Mouse (Mus musculus) neural tube, embryonic 13.5 days (tissue): ENCODE measurements around the gene Tns3. TPM values are rescaled to one million over a fixed set of nuclear protein-coding genes. Genes with fewer than 3 reads are reported as not detected.

ENCODE experiments used
- ATAC-seq: fragments of 200-750 bp; cut with Nextera tagmentation; 2 replicates; pipeline ENCODE4 v1.8.0; 2017; ENCODE audit warnings: low read depth, mild to moderate bottlenecking, moderate TSS enrichment, moderate library complexity
- H3K27ac ChIP-seq: fragments of 300-500 bp; sonication (generic); replicated peaks from 2 replicates; pipeline ENCODE4 v1.5.1; 2015; ENCODE audit warnings: moderate library complexity, mild to moderate bottlenecking, inconsistent platforms
- H3K27me3 ChIP-seq: fragments of 300-500 bp; sonication (generic); 2 replicates; pipeline ENCODE4 v1.6.1; 2015; ENCODE audit warnings: mild to moderate bottlenecking, inconsistent platforms
- H3K36me3 ChIP-seq: fragments of 300-500 bp; sonication (generic); 2 replicates; pipeline ENCODE4 v1.6.1; 2015; ENCODE audit warnings: mild to moderate bottlenecking, inconsistent platforms
- H3K4me1 ChIP-seq: fragments of 300-500 bp; sonication (generic); replicated peaks from 2 replicates; pipeline ENCODE4 v1.6.1; 2015; ENCODE audit warnings: inconsistent platforms
- H3K4me2 ChIP-seq: fragments of 300-500 bp; sonication (generic); 2 replicates; pipeline ENCODE4 v1.6.1; 2015; ENCODE audit warnings: inconsistent platforms, mild to moderate bottlenecking, moderate library complexity
- H3K4me3 ChIP-seq: fragments of 300-500 bp; sonication (generic); 2 replicates; pipeline ENCODE4 v1.5.1; 2015; ENCODE audit warnings: mild to moderate bottlenecking, inconsistent platforms
- H3K9ac ChIP-seq: fragments of 300-500 bp; sonication (generic); 2 replicates; pipeline ENCODE4 v1.6.1; 2015; ENCODE audit warnings: moderate library complexity, mild to moderate bottlenecking, inconsistent platforms
- H3K9me3 ChIP-seq: fragments of 300-500 bp; sonication (generic); 2 replicates; pipeline ENCODE4 v1.6.1; 2016; ENCODE audit warnings: inconsistent platforms
- WGBS: fragments of 180-500 bp; shearing (Covaris S2); methylation state at CpG from one replicate; pipeline ENCODE4 v1.1.7; 2015; 5-methylcytosine and 5-hydroxymethylcytosine counted together
- polyA plus RNA-seq: library from polyadenylated mRNA; unstranded; fragments of >200 nt; fragmentation: Nextera tagmentation; extraction: Ambion mirVana; gene quantifications from 2 replicates; pipeline ENCODE4 v1.2.1, GENCODE M21; 2015

Gene Tns3
- polyA plus RNA-seq, 1 experiment from 2014 or later, result 7.9 TPM

DNA sequence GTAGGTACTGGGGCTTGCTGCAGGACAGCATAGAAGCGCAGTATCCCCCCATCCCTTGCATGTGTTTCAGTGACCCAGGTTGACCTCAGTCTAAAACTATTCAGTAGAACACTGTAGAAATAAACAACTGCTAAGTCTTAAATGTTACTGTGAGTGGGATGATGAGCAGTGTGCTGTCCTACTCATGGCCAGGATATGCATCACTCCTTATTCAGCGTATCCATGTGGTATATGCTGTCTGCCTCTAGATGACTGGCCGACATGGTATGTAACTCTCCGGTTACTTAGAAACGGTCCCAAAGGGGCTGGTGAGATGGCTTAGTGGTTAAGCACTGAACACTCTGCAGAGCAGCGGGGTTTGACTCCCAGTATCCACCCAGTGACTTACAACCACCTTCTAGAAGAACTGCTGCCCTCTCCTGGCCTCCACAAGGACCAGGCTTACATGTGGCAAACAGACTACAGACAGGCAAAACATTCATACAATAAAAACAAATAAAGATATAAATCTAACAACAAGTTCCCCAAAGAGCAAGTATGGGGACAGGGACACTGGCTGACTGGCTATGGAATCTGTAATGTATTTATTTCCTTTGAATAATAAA is 212.6 kb downstream of the Tns3 start:
- no peak overlapping the region for H3K27ac ChIP-seq
- H3K27me3 ChIP-seq, result no peaks in the 10 kb centered on the region
- no peak overlapping the region for H3K4me3 ChIP-seq
- WGBS, result 88% methylated on average over 6 of the region's 6 CpGs
- H3K9me3 ChIP-seq, result no peaks in the 10 kb centered on the region
- no peak for ATAC-seq
- peaks cover 11% of the 10 kb centered on the region; the same call in 1 of the 2 replicates for H3K36me3 ChIP-seq
- H3K4me1 ChIP-seq, result peaks cover 33% of the 10 kb centered on the region
- H3K9ac ChIP-seq, result no peak overlapping the region
- H3K4me2 ChIP-seq, result no peak overlapping the region

DNA sequence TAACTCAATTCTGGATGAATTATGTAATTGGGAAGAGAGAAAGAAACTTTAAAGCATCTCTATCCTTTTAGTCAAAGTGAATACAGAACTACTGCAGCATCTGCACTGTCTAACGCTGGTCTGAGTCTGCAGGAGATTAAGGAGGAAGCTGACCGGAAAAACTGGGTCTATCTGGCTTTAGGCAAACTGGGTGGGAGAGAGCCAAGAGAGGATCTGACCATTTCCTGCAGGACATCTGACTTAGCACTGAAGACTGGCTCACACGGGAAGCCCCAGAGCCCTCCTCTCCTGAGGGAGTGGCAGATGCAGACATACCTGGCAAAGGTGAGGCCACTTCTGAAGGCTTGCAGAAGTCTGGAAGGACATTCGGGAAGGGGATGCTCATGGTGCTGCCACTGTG is 213.8 kb downstream of the Tns3 start:
- H3K36me3 ChIP-seq, result peaks cover 11% of the 10 kb centered on the region; the same call in 1 of the 2 replicates
- H3K4me1 ChIP-seq, result peaks cover 33% of the 10 kb centered on the region
- WGBS, result 90% methylated on average over 4 of the region's 4 CpGs
- no peak overlapping the region for H3K27ac ChIP-seq
- no peak overlapping the region for H3K4me2 ChIP-seq
- no peaks in the 10 kb centered on the region for H3K27me3 ChIP-seq
- no peak overlapping the region for H3K4me3 ChIP-seq
- H3K9me3 ChIP-seq, result no peaks in the 10 kb centered on the region
- no peak for ATAC-seq
- H3K9ac ChIP-seq, result no peak overlapping the region

DNA sequence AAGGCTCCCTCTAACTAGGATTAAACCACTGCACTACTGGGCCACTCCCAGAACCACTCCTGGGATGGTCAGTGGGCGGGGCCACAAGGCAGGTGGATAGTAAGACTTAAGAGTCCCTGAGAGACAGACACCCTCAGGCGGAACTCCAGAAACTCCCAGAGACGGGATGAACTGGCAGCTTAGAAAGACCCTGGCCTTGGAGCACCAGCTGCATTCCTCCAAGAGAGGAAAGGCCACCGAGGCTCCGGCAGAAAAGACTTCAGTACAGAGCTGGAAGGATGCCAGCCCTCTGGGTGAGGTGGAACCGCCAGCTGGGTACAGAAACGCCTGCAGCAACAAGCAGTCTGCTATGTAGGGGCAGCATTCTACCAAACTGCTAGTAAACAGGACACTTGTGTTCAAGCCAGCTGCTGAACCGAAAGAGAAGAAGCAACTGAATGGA is 218.4 kb downstream of the Tns3 start:
- Histone ChIP-seq H3K4me1 (peaks cover 28% of the 10 kb centered on the region), H3K27ac (peak overlapping the region; percentile 57), H3K9ac (no peak overlapping the region), H3K4me2 (no peak overlapping the region), H3K9me3 (no peaks in the 10 kb centered on the region), H3K36me3 (peaks cover 9% of the 10 kb centered on the region; the same call in 1 of the 2 replicates), H3K27me3 (no peaks in the 10 kb centered on the region), H3K4me3 (no peak overlapping the region)
- WGBS, result 26% methylated on average over 8 of the region's 8 CpGs
- ATAC-seq, result peak; percentile 81

DNA sequence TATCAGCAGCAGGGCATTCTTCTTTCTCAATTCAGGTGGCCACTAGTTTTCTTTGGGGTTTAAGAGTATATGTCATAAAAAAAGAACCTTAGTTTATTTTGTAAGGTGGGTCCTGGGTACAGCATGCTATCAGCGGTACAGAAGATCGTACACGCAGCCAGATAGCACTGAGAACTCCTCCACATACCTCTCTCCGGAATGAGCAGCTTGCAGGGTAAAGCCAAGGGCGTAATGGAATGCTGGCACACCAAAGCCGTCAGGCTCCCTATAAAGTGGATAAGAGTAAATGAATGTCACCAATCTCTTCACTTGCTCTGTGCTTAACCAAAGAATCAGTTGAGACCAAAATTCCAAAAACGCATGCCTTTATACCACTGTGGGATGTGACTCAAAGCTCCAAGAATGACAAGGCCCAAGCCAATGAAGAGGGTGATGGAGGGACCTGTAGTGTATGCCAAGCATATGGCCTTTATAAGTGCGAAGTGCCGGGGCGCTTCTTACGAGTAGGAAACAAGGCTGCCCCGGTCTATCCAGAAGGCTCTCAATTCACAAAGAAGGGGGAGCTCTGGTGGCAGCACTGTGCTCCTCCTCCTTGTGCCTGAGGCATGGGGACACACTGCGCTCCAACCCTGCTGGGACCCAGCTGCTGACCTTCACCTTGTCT is 219.4 kb downstream of the Tns3 start:
- no peak overlapping the region for H3K4me2 ChIP-seq
- no peak overlapping the region for H3K4me3 ChIP-seq
- no peak for ATAC-seq
- no peaks in the 10 kb centered on the region for H3K9me3 ChIP-seq
- no peak overlapping the region for H3K27ac ChIP-seq
- H3K27me3 ChIP-seq, result no peaks in the 10 kb centered on the region
- WGBS, result 83% methylated on average over 13 of the region's 13 CpGs
- no peak overlapping the region for H3K9ac ChIP-seq
- H3K36me3 ChIP-seq, result no peaks in the 10 kb centered on the region
- peaks cover 28% of the 10 kb centered on the region for H3K4me1 ChIP-seq

DNA sequence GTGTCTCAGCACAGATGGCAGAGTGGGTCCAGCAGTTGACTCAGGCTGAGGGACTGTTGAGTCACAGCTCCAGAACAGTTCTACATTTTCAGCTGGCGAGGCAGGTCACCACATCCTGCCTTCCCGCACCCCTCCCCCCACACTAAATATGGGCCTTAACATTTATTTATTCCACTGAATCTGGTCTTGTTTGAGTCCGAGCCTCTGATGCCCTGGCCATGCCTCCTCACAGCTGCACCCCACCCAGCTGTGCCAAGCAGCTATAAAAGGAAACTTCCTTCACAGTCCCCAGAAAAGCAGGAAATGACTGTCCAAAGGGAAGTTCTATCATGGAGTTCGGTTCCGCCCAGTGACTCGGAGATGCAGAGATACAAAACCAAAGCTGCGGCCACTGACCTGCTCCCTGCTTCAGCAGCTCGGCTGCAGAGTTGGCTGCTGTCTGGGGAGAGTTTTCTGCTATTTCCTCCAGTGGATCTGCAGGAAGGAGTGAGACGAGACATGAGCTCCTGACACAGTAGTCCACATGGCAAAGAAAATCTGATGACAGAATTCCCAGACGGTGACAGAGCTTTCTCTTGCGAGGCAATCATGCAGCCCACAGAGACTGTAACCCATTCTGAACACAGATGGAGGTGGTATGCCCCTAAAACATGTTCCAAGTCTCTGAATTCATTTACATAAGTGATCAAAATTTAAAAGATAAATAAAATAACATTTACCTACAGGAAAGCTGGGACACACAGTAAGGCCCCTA is 220.6 kb downstream of the Tns3 start:
- 76% methylated on average over 11 of the region's 11 CpGs for WGBS
- H3K36me3 ChIP-seq, result no peaks in the 10 kb centered on the region
- H3K4me2 ChIP-seq, result no peak overlapping the region
- peaks cover 28% of the 10 kb centered on the region for H3K4me1 ChIP-seq
- no peaks in the 10 kb centered on the region for H3K27me3 ChIP-seq
- ATAC-seq, result no peak
- no peaks in the 10 kb centered on the region for H3K9me3 ChIP-seq
- H3K9ac ChIP-seq, result no peak overlapping the region
- H3K27ac ChIP-seq, result no peak overlapping the region
- no peak overlapping the region for H3K4me3 ChIP-seq

DNA sequence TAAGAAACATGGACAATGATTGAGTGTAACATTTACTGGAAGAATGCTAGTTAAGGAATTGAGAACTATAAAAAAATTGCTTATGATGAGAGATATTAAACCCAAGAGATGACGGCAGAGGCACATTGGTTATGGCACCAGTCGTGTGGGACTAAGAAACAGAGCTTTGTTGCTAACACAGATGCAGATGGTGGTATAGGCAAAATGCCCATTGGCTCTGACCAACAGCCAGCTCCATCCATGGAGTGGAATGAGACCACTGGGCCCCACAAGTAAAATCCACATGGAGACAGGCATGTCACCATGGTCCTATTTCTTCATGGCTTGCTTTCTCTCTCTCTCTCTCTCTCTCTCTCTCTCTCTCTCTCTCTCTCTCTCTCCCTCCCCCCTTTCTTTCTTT is 223.6 kb downstream of the Tns3 start:
- WGBS, result 88% methylated on average over 2 of the region's 2 CpGs
- Histone ChIP-seq H3K4me2 (no peak overlapping the region), H3K27me3 (no peaks in the 10 kb centered on the region), H3K4me1 (peaks cover 13% of the 10 kb centered on the region), H3K9me3 (no peaks in the 10 kb centered on the region), H3K36me3 (peaks cover 7% of the 10 kb centered on the region; the same call in 1 of the 2 replicates), H3K4me3 (no peak overlapping the region), H3K27ac (no peak overlapping the region), H3K9ac (no peak overlapping the region)
- ATAC-seq, result no peak

DNA sequence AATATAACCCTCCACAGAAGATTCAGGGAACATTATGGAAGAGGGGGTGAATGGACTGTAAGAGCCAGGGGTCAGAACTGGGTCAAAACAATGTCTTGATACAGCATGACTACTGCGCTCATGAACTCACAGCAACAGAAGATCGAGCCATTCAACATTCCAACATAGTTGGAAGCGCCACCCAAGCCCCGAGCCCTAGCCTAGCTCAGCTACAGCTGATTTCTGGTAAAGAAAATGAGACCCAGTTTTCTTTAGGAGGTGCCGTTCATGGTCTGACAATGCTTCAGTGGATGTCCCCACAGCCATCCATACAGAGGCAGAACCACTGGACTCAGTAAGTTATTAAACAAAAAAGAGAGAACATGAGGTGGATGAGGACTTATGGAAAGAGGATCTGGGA is 224.1 kb downstream of the Tns3 start:
- no peak overlapping the region for H3K27ac ChIP-seq
- H3K4me2 ChIP-seq, result no peak overlapping the region
- H3K36me3 ChIP-seq, result peaks cover 11% of the 10 kb centered on the region; the same call in 1 of the 2 replicates
- peaks cover 9% of the 10 kb centered on the region for H3K4me1 ChIP-seq
- no peaks in the 10 kb centered on the region for H3K27me3 ChIP-seq
- no peak overlapping the region for H3K9ac ChIP-seq
- ATAC-seq, result no peak
- H3K9me3 ChIP-seq, result no peaks in the 10 kb centered on the region
- H3K4me3 ChIP-seq, result no peak overlapping the region
- WGBS, result 97% methylated on average over 5 of the region's 5 CpGs

DNA sequence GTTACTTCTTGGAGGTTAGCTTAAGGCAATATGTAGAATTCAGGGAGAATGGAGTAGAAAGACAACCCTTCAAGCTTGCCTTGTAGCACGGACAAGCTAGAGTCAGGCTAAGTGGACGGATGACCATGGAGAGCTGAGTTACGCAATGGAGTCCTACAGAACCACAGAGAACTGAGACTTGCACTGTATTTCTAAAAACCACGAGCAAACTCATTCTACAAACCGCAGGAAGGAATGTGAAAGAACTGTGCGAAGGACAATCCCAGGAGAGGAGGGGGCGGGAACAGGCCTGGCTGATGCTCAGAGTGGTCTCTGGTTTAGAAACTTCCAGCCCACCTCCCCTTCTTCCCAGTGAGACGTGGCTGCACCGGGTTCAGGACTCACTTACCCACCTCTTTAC is 225.3 kb downstream of the Tns3 start:
- Histone ChIP-seq H3K4me2 (no peak overlapping the region), H3K9me3 (no peaks in the 10 kb centered on the region), H3K27me3 (no peaks in the 10 kb centered on the region), H3K4me1 (peaks cover 5% of the 10 kb centered on the region; the same call in 1 of the 2 replicates), H3K9ac (no peak overlapping the region), H3K27ac (no peak overlapping the region), H3K36me3 (peaks cover 21% of the 10 kb centered on the region; the same call in 1 of the 2 replicates), H3K4me3 (no peak overlapping the region)
- 88% methylated on average over 9 of the region's 9 CpGs for WGBS
- no peak for ATAC-seq

DNA sequence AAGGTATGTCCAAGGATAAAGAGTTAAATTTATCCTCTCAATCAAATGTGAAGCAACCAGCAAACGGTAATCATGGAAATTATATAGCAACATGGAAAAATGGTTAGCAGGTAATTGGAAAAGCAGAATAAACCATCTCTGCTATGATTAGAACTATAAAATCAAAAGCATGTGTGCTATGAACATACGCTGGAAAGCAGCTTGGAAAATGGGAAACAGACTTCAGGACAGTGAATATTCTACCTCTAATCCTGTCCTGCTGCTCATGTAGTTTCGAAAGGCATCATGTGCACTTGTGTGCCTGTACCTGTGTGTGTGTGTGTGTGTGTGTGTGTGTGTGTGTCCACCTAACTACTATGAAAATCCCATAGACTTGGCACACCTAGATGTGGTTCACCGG is 226.1 kb downstream of the Tns3 start:
- no peaks in the 10 kb centered on the region for H3K27me3 ChIP-seq
- H3K4me1 ChIP-seq, result no peaks in the 10 kb centered on the region
- H3K4me2 ChIP-seq, result no peak overlapping the region
- no peaks in the 10 kb centered on the region for H3K9me3 ChIP-seq
- no peak overlapping the region for H3K4me3 ChIP-seq
- WGBS, result 88% methylated on average over 4 of the region's 4 CpGs
- no peak overlapping the region for H3K9ac ChIP-seq
- peaks cover 24% of the 10 kb centered on the region; the same call in 1 of the 2 replicates for H3K36me3 ChIP-seq
- no peak overlapping the region for H3K27ac ChIP-seq
- no peak for ATAC-seq

DNA sequence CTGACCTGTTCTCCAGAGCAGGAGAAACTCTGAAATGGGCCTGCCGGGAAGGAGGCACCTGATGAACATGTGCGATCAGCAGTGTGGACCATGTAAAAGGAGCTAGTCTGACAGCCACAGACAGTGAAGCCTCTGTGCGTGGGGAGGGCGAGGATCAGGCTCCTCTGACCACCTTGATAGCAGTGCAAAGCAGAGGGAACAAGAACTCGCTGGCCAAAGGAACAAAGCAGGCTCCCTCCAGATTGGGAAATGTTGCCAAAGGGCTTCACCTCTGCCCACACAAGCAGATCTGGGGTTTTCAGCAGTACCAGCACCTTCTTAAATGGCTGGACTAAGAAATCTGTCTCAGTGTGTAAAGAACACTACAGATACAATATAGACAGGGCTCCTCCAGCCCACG is 229.2 kb downstream of the Tns3 start:
- Histone ChIP-seq H3K9ac (no peak overlapping the region), H3K27ac (no peak overlapping the region), H3K4me3 (no peak overlapping the region), H3K27me3 (no peaks in the 10 kb centered on the region), H3K4me1 (no peaks in the 10 kb centered on the region), H3K4me2 (no peak overlapping the region), H3K36me3 (peaks cover 24% of the 10 kb centered on the region; the same call in 1 of the 2 replicates), H3K9me3 (no peaks in the 10 kb centered on the region)
- ATAC-seq, result no peak
- WGBS, result 92% methylated on average over 6 of the region's 6 CpGs

DNA sequence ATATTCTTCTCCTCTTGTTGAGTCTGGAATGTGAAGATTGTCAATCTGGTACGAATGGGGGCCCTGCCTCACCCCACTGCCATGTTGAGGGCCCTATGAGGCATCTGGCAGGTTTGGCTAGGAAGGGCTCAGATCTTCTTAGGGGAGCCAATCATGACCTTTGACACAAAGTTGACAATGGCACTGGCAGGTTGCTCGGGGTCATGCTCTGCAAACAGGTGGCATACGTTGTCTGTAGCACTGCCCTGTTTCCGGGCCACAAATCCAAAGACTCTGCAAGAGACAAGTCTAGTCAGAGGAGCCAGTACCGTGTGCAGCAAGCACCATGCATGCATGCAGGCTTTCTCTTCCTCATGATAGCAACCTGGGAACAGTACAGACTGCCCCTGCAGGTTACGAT is 230.0 kb downstream of the Tns3 start:
- Histone ChIP-seq H3K9me3 (no peaks in the 10 kb centered on the region), H3K9ac (no peak overlapping the region), H3K4me1 (no peaks in the 10 kb centered on the region), H3K4me3 (no peak overlapping the region), H3K27me3 (no peaks in the 10 kb centered on the region), H3K4me2 (no peak overlapping the region), H3K27ac (no peak overlapping the region), H3K36me3 (peaks cover 27% of the 10 kb centered on the region; the same call in 1 of the 2 replicates)
- ATAC-seq, result no peak
- 92% methylated on average over 6 of the region's 6 CpGs for WGBS

DNA sequence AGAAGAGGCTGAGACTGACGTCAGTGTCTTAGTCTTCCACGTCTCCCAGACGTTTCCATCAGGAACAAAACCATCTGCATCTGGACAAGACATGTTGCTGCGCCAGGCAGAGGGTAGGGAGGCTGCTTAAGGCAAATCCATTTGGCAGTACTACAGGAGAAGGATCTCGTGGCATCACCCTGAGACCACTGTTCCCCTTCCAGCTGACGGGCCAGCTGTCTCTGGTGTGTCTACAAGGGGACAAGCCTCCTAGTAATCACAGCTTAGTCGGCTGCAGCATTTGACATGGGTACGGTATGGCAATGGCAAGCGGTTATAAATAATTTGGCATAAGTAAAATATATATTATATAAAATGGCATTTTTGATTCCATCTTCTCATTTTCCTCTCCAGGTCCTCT is 230.9 kb downstream of the Tns3 start:
- H3K4me1 ChIP-seq, result no peaks in the 10 kb centered on the region
- H3K9ac ChIP-seq, result no peak overlapping the region
- 91% methylated on average over 9 of the region's 9 CpGs for WGBS
- no peak overlapping the region for H3K4me3 ChIP-seq
- H3K4me2 ChIP-seq, result no peak overlapping the region
- H3K36me3 ChIP-seq, result peaks cover 29% of the 10 kb centered on the region; the same call in 1 of the 2 replicates
- H3K27ac ChIP-seq, result no peak overlapping the region
- no peaks in the 10 kb centered on the region for H3K9me3 ChIP-seq
- no peak for ATAC-seq
- H3K27me3 ChIP-seq, result no peaks in the 10 kb centered on the region
